Mouse (Mus musculus) C2C12 (cell line): Measurements from ENCODE around the gene Rabgap1l.

ENCODE experiments used
- CEBPB ChIP-seq: IDR thresholded peaks from one replicate; pipeline ENCODE4 v1.6.1; 2011; ENCODE audit warnings: low read depth, mild to moderate bottlenecking, control low read depth, moderate library complexity
- CTCF ChIP-seq: IDR thresholded peaks from one replicate; pipeline ENCODE4 v1.5.1; 2011; ENCODE audit not compliant: control insufficient read depth, insufficient read depth, insufficient read length
- FOSL1 ChIP-seq: IDR thresholded peaks from one replicate; pipeline ENCODE4 v1.8.0; 2011; ENCODE audit warnings: mild to moderate bottlenecking, low read length; ENCODE audit not compliant: poor library complexity, insufficient read depth, severe bottlenecking
- MYOD1 ChIP-seq: IDR thresholded peaks from one replicate; pipeline ENCODE4 v1.6.1; 2011; ENCODE audit warnings: low read depth; ENCODE audit not compliant: control insufficient read depth, insufficient read length
- MYOG ChIP-seq: IDR thresholded peaks from one replicate; pipeline ENCODE4 v1.6.1; 2011; ENCODE audit not compliant: control insufficient read depth, insufficient read length; ENCODE audit errors: extremely low read depth

DNA sequence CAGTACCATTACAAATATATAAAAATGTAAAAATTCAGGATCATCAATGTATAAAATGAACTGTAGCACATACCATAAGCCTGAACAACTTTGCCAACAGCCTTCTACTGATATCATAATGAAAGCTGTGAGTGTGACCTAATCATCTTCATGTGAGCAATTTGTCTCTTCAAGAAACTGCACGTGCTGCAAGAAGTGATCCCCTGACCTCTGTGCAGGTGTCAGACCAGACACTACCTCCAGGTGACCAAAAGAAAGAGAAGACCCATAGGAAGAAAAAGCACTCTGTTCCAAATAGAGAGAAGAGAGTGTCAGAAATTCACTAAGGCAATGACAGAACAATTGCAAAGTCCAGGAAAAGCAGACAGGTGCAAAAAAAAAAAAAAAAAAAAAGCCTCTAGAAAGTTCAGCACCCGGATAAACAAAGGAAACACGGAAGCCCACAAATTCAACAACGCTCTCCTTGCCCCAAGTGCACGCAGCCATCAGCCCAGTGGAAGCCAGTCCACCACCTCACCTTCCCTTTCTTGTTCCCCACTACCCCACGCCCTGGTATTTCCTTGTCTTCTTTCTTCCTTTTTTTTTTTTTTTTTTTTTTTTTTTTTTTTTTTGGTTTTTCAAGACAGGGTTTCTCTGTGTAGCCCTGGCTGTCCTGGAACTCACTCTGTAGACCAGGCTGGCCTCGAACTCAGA lies 47.6 kb downstream of the Rabgap1l start:
- no peak for TF ChIP-seq CTCF
- no peak for TF ChIP-seq MYOD1
- no peak for TF ChIP-seq CEBPB
- no peak for TF ChIP-seq FOSL1
- no peak for TF ChIP-seq MYOG
